Mouse (Mus musculus) central nervous system, embryonic 11.5 days (tissue): ENCODE results near the gene Gm11037. TPM values are rescaled to one million over a fixed set of nuclear protein-coding genes. Genes with fewer than 3 reads are reported as not detected.

Source experiments
- polyA plus RNA-seq: library from polyadenylated mRNA; depleted of rRNA; stranded (reverse); fragments of >200 nt; gene quantifications from 2 replicates; pipeline ENCODE4 v1.2.3, GENCODE M21; 2012; rRNA removed

Gene Gm11037
- polyA plus RNA-seq = not detected in 2 replicates

DNA sequence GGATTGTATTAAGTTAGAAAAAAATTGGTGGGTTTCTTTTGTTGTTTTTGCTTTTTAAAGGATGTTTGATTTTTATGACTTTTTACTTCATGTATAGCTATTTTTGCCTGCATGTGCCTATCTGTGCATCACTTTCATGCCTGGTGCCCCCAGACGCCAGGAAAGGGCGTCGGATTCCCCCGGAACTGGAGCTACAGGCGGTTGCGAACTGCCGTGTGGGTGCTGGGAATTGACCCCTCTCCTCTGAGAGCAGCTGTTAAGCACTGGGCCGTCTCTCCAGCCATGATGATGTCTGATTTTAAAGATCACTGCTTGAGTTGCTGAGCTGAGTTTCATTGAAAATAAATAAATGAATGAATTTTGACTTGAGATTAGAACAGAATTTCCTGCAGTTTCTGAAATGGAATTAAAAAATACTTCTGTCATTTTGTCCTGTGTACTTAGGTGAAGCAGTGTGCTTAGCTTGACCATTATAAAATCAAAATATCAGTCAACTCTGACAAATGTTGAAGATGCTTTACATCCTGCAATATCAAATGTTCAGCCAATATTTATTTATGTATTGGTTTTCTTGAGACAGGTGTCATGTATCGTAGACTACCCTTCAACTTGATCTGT is at the start of gene Gm11037:
TSS of gene Gm11037 (plus strand) at position 568 of the 618 bp plus-strand sequence.

DNA sequence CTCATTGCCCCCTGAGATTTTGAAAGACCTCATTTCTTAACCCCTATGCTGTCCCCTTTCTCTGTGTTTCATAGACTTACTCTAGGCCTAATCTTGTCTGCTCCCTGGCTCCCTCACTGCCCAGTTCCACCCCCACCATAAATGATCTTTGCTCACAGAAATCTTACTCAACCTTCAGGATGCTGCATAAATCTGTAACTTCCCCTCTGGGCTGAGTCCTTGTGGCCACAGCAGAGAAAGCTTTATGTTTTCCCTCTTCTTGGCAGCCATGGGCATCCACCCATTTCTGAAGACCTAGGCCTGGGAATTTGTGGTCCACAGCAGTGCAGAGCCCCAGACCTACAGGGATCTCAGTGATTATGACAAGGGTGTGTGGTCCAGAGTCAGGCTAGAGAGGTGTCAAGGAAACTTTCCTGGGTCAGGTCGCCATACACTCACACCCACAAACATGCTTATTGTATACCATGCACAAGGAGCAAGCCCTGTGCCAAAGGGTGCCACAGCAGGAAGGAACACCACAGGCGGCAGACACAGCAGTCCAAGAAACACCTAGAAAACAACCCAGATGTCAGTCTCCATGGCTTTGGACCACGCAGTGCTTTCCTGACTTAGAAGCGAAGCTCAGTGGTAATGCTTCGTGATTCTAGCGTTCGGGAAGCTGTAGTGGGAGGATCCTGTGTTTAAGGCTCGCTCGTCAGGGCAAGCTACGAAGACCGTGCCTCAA is 46.5 kb upstream of the Gm11037 start, which contains the start of gene Siglec1:
TSS of gene Siglec1 (minus strand) at position 99 of the 724 bp plus-strand sequence.

GRCm38 (mm10) chr2:131127161-131127730 is 6.1 kb upstream of the Gm11037 start, which contains the start of gene Hspa12b:
Gene Hspa12b (plus strand): TSS chr2:131127280.

GRCm38 (mm10) chr2:131159938-131160581 is 26.8 kb downstream of the Gm11037 start, which contains the start of gene 1700037H04Rik:
Gene 1700037H04Rik (minus strand): TSS chr2:131160081.

DNA sequence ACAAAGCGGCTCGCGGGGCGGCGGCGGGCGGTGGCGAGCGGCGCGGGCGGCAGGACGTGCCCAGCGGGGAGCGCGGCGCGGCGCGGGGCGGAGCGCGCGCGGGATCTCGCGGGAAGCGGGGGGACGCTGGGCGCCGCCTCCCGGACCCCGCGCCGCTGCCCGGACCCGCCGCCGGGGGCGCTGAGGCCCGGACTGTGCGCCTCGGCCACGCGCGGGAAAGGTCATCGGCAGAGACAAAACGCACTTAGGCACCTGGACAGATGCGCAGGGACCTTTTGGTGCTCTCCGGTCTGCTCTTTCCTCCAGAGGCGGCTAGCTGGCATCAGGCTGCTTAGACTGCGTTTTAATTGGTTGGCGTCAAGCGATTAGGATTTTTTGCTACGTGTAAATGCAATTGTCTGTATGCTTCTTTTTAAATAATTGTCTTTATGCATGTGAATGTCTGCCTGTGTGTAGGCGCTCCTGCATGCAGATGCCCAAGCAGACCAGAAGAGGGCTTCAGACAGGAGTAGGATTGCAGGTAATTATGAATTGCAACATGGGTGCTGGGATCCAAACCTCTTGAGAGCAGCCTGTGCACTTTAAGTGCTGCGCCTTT is 46.8 kb downstream of the Gm11037 start, which contains the start of gene Cenpb:
TSS of gene Cenpb (minus strand) at position 78 of the 598 bp plus-strand sequence.

Other genes starting within 250 kb of the Gm11037 start
- 32.0 and 35.3 TPM in 2 replicates for gene 4930402H24Rik, start 227.1 kb upstream of the Gm11037 start, polyA plus RNA-seq
- 11.5 and 16.2 TPM in 2 replicates for gene Atrn, start 227.0 kb upstream of the Gm11037 start, polyA plus RNA-seq
- 6.8 and 11.1 TPM in 2 replicates for gene Gfra4, start 90.4 kb upstream of the Gm11037 start, polyA plus RNA-seq
- 2.7 and 3.4 TPM in 2 replicates for gene Adam33, start 69.7 kb upstream of the Gm11037 start, polyA plus RNA-seq
- gene Siglec1, start 46.7 kb upstream of the Gm11037 start, polyA plus RNA-seq = 0.17 and 0.20 TPM in 2 replicates
- 12.6 and 21.7 TPM in 2 replicates for gene Hspa12b, start 6.2 kb upstream of the Gm11037 start, polyA plus RNA-seq
- 114 and 142 TPM in 2 replicates for gene 1700037H04Rik, start 26.6 kb downstream of the Gm11037 start, polyA plus RNA-seq
- gene Cenpb, start 46.6 kb downstream of the Gm11037 start, polyA plus RNA-seq = 61.8 and 89.4 TPM in 2 replicates
- 95.4 and 142 TPM in 2 replicates for gene Cdc25b, start 53.5 kb downstream of the Gm11037 start, polyA plus RNA-seq
- gene Spef1, start 53.8 kb downstream of the Gm11037 start, polyA plus RNA-seq = 19.6 and 26.0 TPM in 2 replicates
- gene Ap5s1, start 73.6 kb downstream of the Gm11037 start, polyA plus RNA-seq = 17.8 and 23.0 TPM in 2 replicates
- 8.2 and 17.2 TPM in 2 replicates for gene Mavs, start 100.6 kb downstream of the Gm11037 start, polyA plus RNA-seq
- 53.9 and 54.2 TPM in 2 replicates for gene Pank2, start 129.0 kb downstream of the Gm11037 start, polyA plus RNA-seq
- 10.1 and 16.7 TPM in 2 replicates for gene Rnf24, start 219.4 kb downstream of the Gm11037 start, polyA plus RNA-seq